Mouse (Mus musculus) hindbrain, postnatal 0 days (tissue): ENCODE measurements around the gene Hivep3. TPM values are rescaled to one million over a fixed set of nuclear protein-coding genes. Genes with fewer than 3 reads are reported as not detected.

Experiments used
- ATAC-seq: fragments of 200-750 bp; cut with Nextera tagmentation; 2 replicates; pipeline ENCODE4 v1.8.0; 2017; ENCODE audit warnings: mild to moderate bottlenecking, moderate TSS enrichment, moderate library complexity
- DNase-seq: peaks from one replicate; pipeline ENCODE4 v3.0.0-alpha.2; 2015; ENCODE audit warnings: low spot score
- H3K27ac ChIP-seq: fragments of 300-500 bp; sonication (generic); 2 replicates; pipeline ENCODE4 v1.5.1; 2014; ENCODE audit warnings: mild to moderate bottlenecking
- H3K27me3 ChIP-seq: fragments of 300-500 bp; sonication (generic); 2 replicates; pipeline ENCODE4 v1.6.1; 2014; ENCODE audit warnings: low read length, mixed read lengths; ENCODE audit not compliant: insufficient read depth
- H3K36me3 ChIP-seq: fragments of 300-500 bp; sonication (generic); 2 replicates; pipeline ENCODE4 v1.6.1; 2014; ENCODE audit warnings: low read length, mixed read lengths; ENCODE audit not compliant: insufficient read depth
- H3K4me1 ChIP-seq: fragments of 300-500 bp; sonication (generic); 2 replicates; pipeline ENCODE4 v1.6.1; 2014; ENCODE audit warnings: antibody characterized with exemption, low read length, mixed read lengths; ENCODE audit not compliant: insufficient read depth
- H3K4me2 ChIP-seq: fragments of 300-500 bp; sonication (generic); 2 replicates; pipeline ENCODE4 v1.6.1; 2014; ENCODE audit warnings: low read depth, mild to moderate bottlenecking, low read length, moderate library complexity, mixed read lengths
- H3K4me3 ChIP-seq: fragments of 300-500 bp; sonication (generic); 2 replicates; pipeline ENCODE4 v1.5.1; 2014; ENCODE audit warnings: low read length
- H3K9ac ChIP-seq: fragments of 300-500 bp; sonication (generic); replicated peaks from 2 replicates; pipeline ENCODE4 v1.6.1; 2014; ENCODE audit warnings: mild to moderate bottlenecking, low read length, moderate library complexity, mixed read lengths
- H3K9me3 ChIP-seq: fragments of 300-500 bp; sonication (generic); 2 replicates; pipeline ENCODE4 v1.6.1; 2016; ENCODE audit warnings: low read length, mixed read lengths
- CTCF ChIP-seq: IDR thresholded peaks from 2 replicates; pipeline ENCODE4 v1.5.1; 2016; ENCODE audit warnings: antibody characterized with exemption, control low read depth, low read depth
- WGBS: fragments of 180-500 bp; shearing (Covaris S2); extraction: QIAGEN DNeasy Blood & Tissue Kit; methylation state at CpG from one replicate; pipeline ENCODE4 v1.1.7; 2014; 5-methylcytosine and 5-hydroxymethylcytosine counted together
- polyA plus RNA-seq: library from polyadenylated mRNA; unstranded; fragments of >200 nt; fragmentation: Nextera tagmentation; extraction: Ambion mirVana; gene quantifications from 2 replicates; pipeline ENCODE4 v1.2.1, GENCODE M21; 2015
- total RNA-seq: library from RNA; depleted of rRNA; stranded (reverse); fragments of >200 nt; gene quantifications from 2 replicates; pipeline ENCODE4 v1.2.3, GENCODE M21; 2014

Hivep3 gene
- total and polyA plus RNA-seq, 2 experiments from 2014 or later = 11.0 to 15.1 TPM

DNA sequence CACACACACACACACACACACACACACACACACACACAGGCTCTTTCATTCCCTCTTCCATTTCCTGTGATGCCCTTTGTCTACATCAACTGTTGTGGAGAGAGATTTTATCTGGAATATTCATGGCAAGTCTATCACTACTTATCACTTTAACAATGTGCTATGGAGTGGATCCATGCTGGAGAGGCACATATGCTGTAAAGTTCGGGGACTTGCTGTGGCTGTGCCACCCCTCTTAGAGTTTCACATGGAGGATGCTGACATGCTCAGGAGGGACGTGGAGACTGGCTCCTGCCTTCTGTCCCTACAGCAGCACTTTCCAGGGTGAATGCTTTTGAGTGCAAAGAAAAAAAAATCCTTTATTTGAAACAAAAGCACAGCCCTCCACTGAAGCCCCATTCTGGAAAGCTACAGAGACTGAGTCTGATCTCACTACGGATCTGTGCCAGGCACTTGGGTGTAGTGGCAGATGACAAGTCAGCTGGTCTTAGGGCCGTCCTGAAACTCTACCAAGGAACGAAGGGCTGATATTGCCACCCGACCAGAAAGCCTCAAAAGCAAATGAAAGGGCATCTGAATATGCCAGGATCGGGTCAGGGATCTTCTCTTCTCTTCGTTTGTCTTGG is 143.1 kb downstream of the Hivep3 start:
- Histone ChIP-seq H3K36me3 (no peaks in the 10 kb centered on the region), H3K4me2 (no peak overlapping the region), H3K27me3 (no peaks in the 10 kb centered on the region), H3K4me3 (no peak overlapping the region), H3K27ac (no peak overlapping the region), H3K4me1 (no peaks in the 10 kb centered on the region; the same call in 1 of the 2 replicates), H3K9me3 (no peaks in the 10 kb centered on the region), H3K9ac (no peak overlapping the region)
- ATAC-seq (no peak), DNase-seq (no peak)
- WGBS = 55% methylated on average over 8 of the region's 8 CpGs
- no peak for TF ChIP-seq CTCF

DNA sequence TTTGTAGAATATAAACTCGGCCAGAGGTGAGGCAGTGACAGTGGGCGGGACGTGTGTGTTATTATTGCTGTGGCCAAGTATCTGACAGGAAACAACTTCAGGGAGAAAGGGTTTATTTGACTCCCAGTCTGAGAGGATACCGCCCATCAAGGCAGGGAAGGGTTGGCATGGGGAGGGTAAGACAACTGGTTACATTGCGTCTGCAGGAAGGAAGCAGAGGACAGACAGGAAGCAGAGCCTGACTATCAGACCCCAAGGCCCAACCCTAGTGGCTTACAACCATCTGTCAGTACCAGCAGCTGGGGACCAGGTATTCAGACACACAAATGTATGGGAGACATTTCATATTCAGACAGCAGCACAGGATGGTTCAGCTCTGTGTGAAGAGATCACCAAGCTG is 144.6 kb downstream of the Hivep3 start:
- WGBS = 86% methylated on average over 5 of the region's 5 CpGs
- Histone ChIP-seq H3K4me3 (no peak overlapping the region), H3K27me3 (no peaks in the 10 kb centered on the region), H3K36me3 (no peaks in the 10 kb centered on the region), H3K4me1 (no peaks in the 10 kb centered on the region; the same call in 1 of the 2 replicates), H3K27ac (no peak overlapping the region), H3K9ac (no peak overlapping the region), H3K9me3 (no peaks in the 10 kb centered on the region), H3K4me2 (no peak overlapping the region)
- no peak for TF ChIP-seq CTCF
- DNase-seq (no peak), ATAC-seq (no peak)

DNA sequence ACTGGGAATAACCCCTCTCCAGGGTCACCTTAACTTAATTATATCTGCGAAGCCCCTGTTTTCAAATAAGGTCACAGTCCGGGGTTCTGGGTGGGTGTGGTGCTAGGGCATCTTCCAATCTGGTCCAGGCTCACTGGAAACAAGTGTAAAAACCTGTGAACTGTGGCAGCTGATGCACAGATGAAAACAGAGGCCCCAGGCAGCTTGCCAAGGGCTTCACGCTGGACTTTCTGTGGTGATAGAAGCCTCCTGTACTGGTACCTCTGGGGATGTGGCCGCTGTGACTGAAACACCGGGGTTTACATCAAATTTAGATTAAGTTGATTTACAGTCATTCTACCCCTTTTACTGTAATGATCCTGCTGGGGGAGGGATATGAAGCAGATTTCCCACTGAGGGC is 146.1 kb downstream of the Hivep3 start:
- H3K9ac ChIP-seq = no peak overlapping the region
- DNase-seq (no peak), ATAC-seq (no peak)
- TF ChIP-seq CTCF = no peak
- H3K4me3 ChIP-seq = no peak overlapping the region
- H3K4me2 ChIP-seq = no peak overlapping the region
- no peaks in the 10 kb centered on the region for H3K27me3 ChIP-seq
- H3K4me1 ChIP-seq = no peaks in the 10 kb centered on the region; the same call in 1 of the 2 replicates
- H3K36me3 ChIP-seq = no peaks in the 10 kb centered on the region
- no peaks in the 10 kb centered on the region for H3K9me3 ChIP-seq
- H3K27ac ChIP-seq = no peak overlapping the region
- WGBS = 46% methylated on average over 5 of the region's 5 CpGs

DNA sequence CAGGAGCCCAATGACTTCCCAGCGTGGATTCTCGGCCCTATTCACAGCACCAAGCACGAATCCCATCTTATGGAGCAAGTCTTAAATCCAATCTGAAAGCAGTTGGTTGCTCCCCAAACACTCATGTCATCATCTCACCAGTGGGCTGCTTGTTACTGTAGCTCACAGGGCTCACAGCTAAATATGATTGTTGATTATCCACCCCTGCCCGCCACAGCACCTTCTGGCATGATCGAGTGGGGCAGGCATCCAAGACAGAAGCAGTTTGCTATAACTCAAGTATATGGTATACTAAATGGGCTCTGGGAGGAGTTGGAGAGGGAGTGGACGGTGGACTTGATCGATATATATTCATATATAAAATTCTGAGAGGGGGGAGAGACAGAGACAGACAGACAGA is 146.7 kb downstream of the Hivep3 start:
- Histone ChIP-seq H3K4me1 (no peaks in the 10 kb centered on the region; the same call in 1 of the 2 replicates), H3K4me3 (no peak overlapping the region), H3K27ac (no peak overlapping the region), H3K27me3 (no peaks in the 10 kb centered on the region), H3K9me3 (no peaks in the 10 kb centered on the region), H3K36me3 (no peaks in the 10 kb centered on the region), H3K4me2 (no peak overlapping the region), H3K9ac (no peak overlapping the region)
- ATAC-seq = no peak
- 83% methylated on average over 7 of the region's 7 CpGs for WGBS
- TF ChIP-seq CTCF = no peak
- no peak for DNase-seq

DNA sequence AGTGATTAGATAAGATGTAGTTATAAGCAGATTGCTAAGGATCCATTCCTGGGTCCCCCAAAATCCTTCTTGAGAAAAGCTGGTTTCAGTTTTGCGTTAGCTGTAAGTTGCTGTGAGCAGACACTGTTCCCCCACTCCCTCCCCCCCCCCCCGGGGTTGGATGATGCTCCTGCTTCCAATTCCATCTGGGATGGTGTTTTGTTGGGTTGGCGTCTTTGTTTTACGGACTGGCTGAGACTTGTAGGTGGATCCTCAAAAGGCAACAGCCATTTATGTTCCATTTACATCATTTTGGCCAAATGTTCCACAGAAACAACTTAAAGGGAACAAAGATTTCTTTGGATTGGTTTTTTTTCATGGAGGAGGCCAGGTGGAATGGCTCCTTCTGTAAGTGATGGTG is 147.7 kb downstream of the Hivep3 start:
- Histone ChIP-seq H3K4me1 (no peaks in the 10 kb centered on the region; the same call in 1 of the 2 replicates), H3K9ac (no peak overlapping the region), H3K9me3 (no peaks in the 10 kb centered on the region), H3K4me2 (no peak overlapping the region), H3K36me3 (no peaks in the 10 kb centered on the region), H3K4me3 (no peak overlapping the region), H3K27me3 (no peaks in the 10 kb centered on the region), H3K27ac (no peak overlapping the region)
- DNase-seq (no peak), ATAC-seq (no peak)
- no peak for TF ChIP-seq CTCF
- WGBS = 86% methylated on average over 4 of the region's 4 CpGs

DNA sequence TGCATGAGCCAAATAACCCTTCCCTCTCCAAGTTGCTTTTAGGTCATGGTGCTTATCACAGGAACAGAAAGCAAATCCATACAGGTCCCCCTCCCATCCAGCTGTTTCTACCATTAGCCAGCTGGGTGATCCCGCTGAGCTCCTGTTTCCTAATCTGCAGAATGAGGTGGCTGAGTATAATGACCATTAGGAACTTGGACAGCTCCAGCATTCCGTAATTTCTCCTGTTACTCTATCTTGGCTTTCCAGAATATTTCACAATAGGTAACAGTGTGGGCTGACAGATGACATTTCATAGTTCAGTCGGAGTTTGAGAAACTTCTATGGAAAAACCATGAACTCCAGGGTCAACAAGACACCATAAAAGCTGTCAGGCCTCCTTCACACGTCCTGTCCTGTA is 148.8 kb downstream of the Hivep3 start:
- Histone ChIP-seq H3K27ac (no peak overlapping the region), H3K4me3 (no peak overlapping the region), H3K36me3 (no peaks in the 10 kb centered on the region), H3K27me3 (no peaks in the 10 kb centered on the region), H3K4me1 (no peaks in the 10 kb centered on the region; the same call in 1 of the 2 replicates), H3K4me2 (no peak overlapping the region), H3K9ac (no peak overlapping the region), H3K9me3 (no peaks in the 10 kb centered on the region)
- no peak for TF ChIP-seq CTCF
- WGBS = 46% methylated on average over 4 of the region's 4 CpGs
- no peak for DNase-seq
- no peak for ATAC-seq

DNA sequence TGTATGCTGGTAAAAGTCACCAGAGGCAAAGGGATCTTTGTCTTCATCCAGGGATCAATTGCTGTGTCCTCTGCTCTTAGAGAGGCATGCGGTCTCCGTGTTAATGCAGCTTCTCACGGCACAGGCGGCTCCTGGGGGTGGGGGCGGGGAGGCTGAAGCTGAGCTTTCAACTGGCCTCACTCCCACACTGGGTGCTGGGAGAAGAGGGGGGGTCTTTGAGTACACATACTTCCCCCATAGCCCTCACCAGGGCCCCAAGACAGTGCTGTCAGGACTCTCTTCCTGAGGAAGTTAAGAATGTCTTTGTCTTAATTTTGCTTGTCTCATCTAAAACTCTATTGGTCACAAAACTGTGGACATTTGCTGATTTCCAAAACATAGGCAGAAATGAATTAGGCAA is 149.2 kb downstream of the Hivep3 start:
- Histone ChIP-seq H3K4me3 (no peak overlapping the region), H3K36me3 (no peaks in the 10 kb centered on the region), H3K9me3 (no peaks in the 10 kb centered on the region), H3K27ac (no peak overlapping the region), H3K9ac (no peak overlapping the region), H3K4me1 (no peaks in the 10 kb centered on the region; the same call in 1 of the 2 replicates), H3K27me3 (no peaks in the 10 kb centered on the region), H3K4me2 (no peak overlapping the region)
- 33% methylated on average over 5 of the region's 5 CpGs for WGBS
- no peak for TF ChIP-seq CTCF
- no peak for DNase-seq
- ATAC-seq = no peak
